8 mouse cellular contexts compared by ENCODE assay signal in the genomic region with DNA sequence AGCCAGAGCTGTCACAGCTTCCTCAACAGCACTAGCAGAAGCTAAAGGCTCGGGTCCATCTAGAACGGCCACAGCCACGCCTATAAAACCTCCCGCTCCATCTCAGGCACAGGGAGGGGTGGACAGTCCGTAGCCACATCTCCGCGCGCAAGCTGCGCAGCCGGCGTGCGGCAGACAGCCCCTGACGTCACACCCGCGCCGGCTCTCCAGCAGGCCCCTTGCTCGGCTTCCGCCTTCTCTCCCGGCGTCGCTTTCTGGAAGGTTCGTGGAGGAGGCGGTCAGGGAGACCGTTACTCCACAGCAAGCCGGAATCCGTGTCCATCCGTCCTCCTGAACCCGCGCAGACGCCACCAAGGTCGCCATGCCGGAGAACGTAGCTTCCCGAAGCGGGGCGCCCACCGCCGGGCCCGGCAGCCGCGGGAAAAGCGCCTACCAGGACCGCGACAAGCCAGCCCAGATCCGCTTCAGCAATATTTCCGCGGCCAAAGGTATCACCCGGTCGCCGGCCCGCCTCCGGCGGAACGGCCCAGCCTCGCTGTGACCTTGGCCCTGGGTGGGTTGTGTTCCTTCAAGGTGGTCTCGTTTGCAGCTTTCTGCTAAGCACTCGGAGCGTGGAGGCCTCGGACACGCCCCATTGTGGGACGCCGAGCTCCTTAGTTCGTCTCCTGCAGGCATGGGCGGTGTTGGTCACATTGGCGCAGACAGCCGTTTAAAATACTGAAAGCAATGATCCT. TPM values are rescaled to one million over a fixed set of nuclear protein-coding genes. Genes with fewer than 3 reads are reported as not detected.
DNase-seq lines count a peak whose midpoint lies in the region; ATAC-seq lines count a peak whose summit lies in the region.

A gene (plus strand): TSS at position 127 of the 734 bp plus-strand sequence.

- peak; percentile 98 for DNase-seq in MN1 (ENCODE audit: low spot score)
- peak; percentile 91 for DNase-seq in cerebellum, adult 9-10 months
- peak; percentile 87 to 94 for DNase-seq in frontal cortex, adult 2 months (ENCODE audit: extremely low spot score in 1 of 2, low spot score in 1 of 2)
- DNase-seq in hindbrain, embryonic 11.5 days (ENCODE audit: low spot score): peak; percentile 94
- peak; percentile 88 to 93 for DNase-seq in layer of hippocampus, postnatal 14 days (ENCODE audit: low spot score in 2 of 2)
- DNase-seq in lung, postnatal 14 days: peak; percentile 93
- peak; percentile 84 for DNase-seq in retina, adult 2 months (ENCODE audit: low read depth, low spot score)
- DNase-seq in thymus, postnatal 36 days: peak; percentile 84 to 87

- H3K27ac ChIP-seq in hindbrain, embryonic 11.5 days (ENCODE audit: low read depth, low read length): peak within 1 kb of the TSS; percentile 90

- peak within 1 kb of the TSS; percentile 96 for H3K4me3 ChIP-seq in hindbrain, embryonic 11.5 days (ENCODE audit: low read depth, low read length)

- peak within 1 kb of the TSS; percentile 93 for H3K9ac ChIP-seq in hindbrain, embryonic 11.5 days (ENCODE audit: low read depth, low read length)

- WGBS in hindbrain, embryonic 11.5 days: 0% methylated on average over 66 of the region's 66 CpGs

- peaks cover 3% of the 10 kb centered on the region; the same call in 1 of the 2 replicates for H3K4me1 ChIP-seq in hindbrain, embryonic 11.5 days (replicated peaks; ENCODE audit: control insufficient read depth, insufficient read depth, low read length)

- H3K36me3 ChIP-seq in hindbrain, embryonic 11.5 days (ENCODE audit: control insufficient read depth, insufficient read depth, low read length): peaks cover 2% of the 10 kb centered on the region; the same call in 1 of the 2 replicates

- ATAC-seq in hindbrain, embryonic 11.5 days (ENCODE audit: low FRiP score): peak; percentile 100

- H3K9me3 ChIP-seq in hindbrain, embryonic 11.5 days (ENCODE audit: control insufficient read depth, low read length): no peaks in the 10 kb centered on the region

- H3K27me3 ChIP-seq in hindbrain, embryonic 11.5 days (ENCODE audit: control insufficient read depth, insufficient read depth, low read length): no peaks in the 10 kb centered on the region

- H3K4me2 ChIP-seq in hindbrain, embryonic 11.5 days (replicated peaks; ENCODE audit: low read depth, low read length): peak within 1 kb of the TSS; percentile 76

RNA-seq across cellular contexts. Expression of the gene that starts here (rescaled TPM):
- 63.7 and 77.8 TPM in 2 replicates for polyA plus RNA-seq in frontal cortex, adult 2 months (2012; rRNA removed)
- 446 and 457 TPM in 2 replicates for polyA plus RNA-seq in hindbrain, embryonic 11.5 days (2014; fragmentation: Nextera tagmentation; extraction: Ambion mirVana)
- 100 to 1,000 TPM; 101 to 103 TPM for total RNA-seq in layer of hippocampus, postnatal 14 days (2021)

Comparison
In these comparisons a context has a peak if more than half of its experiments do, and no peak if none do; other contexts are left out.
1. Peak in every context shown above with its lines: DNase-seq, ATAC-seq, H3K4me3 ChIP-seq and H3K27ac ChIP-seq.